Mouse (Mus musculus): Measurements from ENCODE around the gene Stab2. TPM values are rescaled to one million over a fixed set of nuclear protein-coding genes. Genes with fewer than 3 reads are reported as not detected.
A peak's percentile ranks its signal among the peaks of the same experiment; 100 is the strongest.

Stab2 gene
- polyA plus RNA-seq, 1 experiment from 2014 or later = 0.98 TPM

- H3K9me3 ChIP-seq (replicated peaks) = no peaks in the 10 kb centered on the region
- ATAC-seq (replicated peaks; ENCODE audit: insufficient number of reproducible peaks, insufficient read depth, low FRiP score, low read depth) = no peak
- WGBS = 12% methylated on average over 9 of the region's 9 CpGs
- H3K4me3 ChIP-seq = no peak overlapping the region
- 0 out of 2 replicates have a peak, but pooled peaks cover 10% of the 10 kb centered on the region for H3K27me3 ChIP-seq
- H3K4me2 ChIP-seq = no peak overlapping the region
- H3K27ac ChIP-seq = no peak overlapping the region
- no peak overlapping the region for H3K9ac ChIP-seq
- no peaks in the 10 kb centered on the region for H3K36me3 ChIP-seq
- H3K4me1 ChIP-seq (replicated peaks) = peaks cover 7% of the 10 kb centered on the region
These were observed 17.2 kb downstream of the Stab2 start for GRCm38 (mm10) chr10:86990666-86991065.

DNA sequence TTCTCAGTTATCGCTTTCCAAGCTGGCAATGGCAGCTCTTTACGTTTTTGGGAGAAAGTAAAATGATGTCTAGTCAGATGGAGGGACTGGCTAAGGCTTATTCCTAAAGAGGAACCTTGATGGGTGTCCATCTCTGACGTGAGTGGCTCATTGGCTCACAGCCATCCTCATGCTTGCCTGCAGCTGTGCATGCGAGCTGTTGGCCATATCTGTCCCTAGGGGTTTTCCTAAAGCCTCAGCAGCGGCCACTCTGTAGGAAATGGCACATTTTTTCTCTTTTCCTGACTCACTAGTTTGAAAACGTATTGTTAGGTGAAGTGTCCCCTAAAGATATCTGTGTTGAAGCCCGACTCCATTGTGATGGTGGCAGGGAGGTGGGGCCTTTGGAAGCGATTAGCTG is 18.0 kb downstream of the Stab2 start:
- no peak overlapping the region for H3K27ac ChIP-seq
- H3K4me2 ChIP-seq = no peak overlapping the region
- H3K9ac ChIP-seq = no peak overlapping the region
- peaks cover 7% of the 10 kb centered on the region for H3K4me1 ChIP-seq (replicated peaks)
- ATAC-seq (replicated peaks; ENCODE audit: insufficient number of reproducible peaks, insufficient read depth, low FRiP score, low read depth) = no peak
- H3K27me3 ChIP-seq = 0 out of 2 replicates have a peak, but pooled peaks cover 10% of the 10 kb centered on the region
- 43% methylated on average over 8 of the region's 8 CpGs for WGBS
- no peaks in the 10 kb centered on the region for H3K36me3 ChIP-seq
- no peaks in the 10 kb centered on the region for H3K9me3 ChIP-seq (replicated peaks)
- no peak overlapping the region for H3K4me3 ChIP-seq

- Histone ChIP-seq H3K4me3 (no peak overlapping the region), H3K36me3 (no peaks in the 10 kb centered on the region), H3K4me1 (replicated peaks) (peaks cover 6% of the 10 kb centered on the region), H3K27me3 (no peaks in the 10 kb centered on the region; the same call in 1 of the 2 replicates), H3K4me2 (no peak overlapping the region), H3K9me3 (replicated peaks) (no peaks in the 10 kb centered on the region), H3K9ac (no peak overlapping the region), H3K27ac (no peak overlapping the region)
- WGBS = 83% methylated on average over 5 of the region's 5 CpGs
- no peak for ATAC-seq (replicated peaks; ENCODE audit: insufficient number of reproducible peaks, insufficient read depth, low FRiP score, low read depth)
These were observed 31.7 kb downstream of the Stab2 start for GRCm38 (mm10) chr10:86976001-86976726.

GRCm38 (mm10) chr10:86973276-86973675 is 34.5 kb downstream of the Stab2 start:
- peaks cover 6% of the 10 kb centered on the region for H3K27me3 ChIP-seq

DNA sequence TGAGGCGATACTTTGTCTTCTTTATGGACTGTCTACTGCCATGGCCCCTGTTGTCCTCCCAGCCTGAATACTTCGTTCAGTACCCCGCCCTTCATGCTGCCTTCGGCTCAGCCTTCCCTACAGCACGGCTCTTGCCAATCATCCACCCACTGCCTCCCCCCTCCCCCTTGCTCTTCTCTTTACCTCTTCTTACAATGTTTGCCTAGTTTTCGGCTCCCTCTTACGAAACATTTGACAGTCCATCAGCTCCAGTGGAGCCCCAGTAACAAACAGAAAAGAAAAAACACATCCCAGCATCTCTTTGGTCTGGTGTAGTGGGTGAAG is 35.4 kb downstream of the Stab2 start:
- H3K27ac ChIP-seq = no peak overlapping the region
- no peak for ATAC-seq (replicated peaks; ENCODE audit: insufficient number of reproducible peaks, insufficient read depth, low FRiP score, low read depth)
- peak overlapping the region; percentile 33; the same call in 1 of the 2 replicates for H3K4me3 ChIP-seq
- H3K4me2 ChIP-seq = peak overlapping the region; percentile 54
- H3K27me3 ChIP-seq = peaks cover 10% of the 10 kb centered on the region
- H3K9me3 ChIP-seq (replicated peaks) = no peaks in the 10 kb centered on the region
- no peaks in the 10 kb centered on the region for H3K36me3 ChIP-seq
- peaks cover 6% of the 10 kb centered on the region for H3K4me1 ChIP-seq (replicated peaks)
- no peak overlapping the region for H3K9ac ChIP-seq
- 40% methylated on average over 7 of the region's 7 CpGs for WGBS

More at GRCm38 (mm10) chr10:86973276-86973675, 34.5 kb downstream of the Stab2 start:
- ATAC-seq (replicated peaks; ENCODE audit: insufficient number of reproducible peaks, insufficient read depth, low FRiP score, low read depth) = no peak
- no peaks in the 10 kb centered on the region for H3K36me3 ChIP-seq
- H3K27ac ChIP-seq = peak overlapping the region; percentile 21; the same call in 1 of the 2 replicates
- H3K4me1 ChIP-seq (replicated peaks) = peaks cover 6% of the 10 kb centered on the region
- no peak overlapping the region for H3K4me2 ChIP-seq
- no peak overlapping the region for H3K4me3 ChIP-seq
- no peaks in the 10 kb centered on the region for H3K9me3 ChIP-seq (replicated peaks)
- 63% methylated on average over 5 of the region's 5 CpGs for WGBS
- H3K9ac ChIP-seq = no peak overlapping the region

GRCm38 (mm10) chr10:86971680-86972502 is 35.9 kb downstream of the Stab2 start:
- peak overlapping the region; percentile 33 for H3K4me3 ChIP-seq
- H3K36me3 ChIP-seq = no peaks in the 10 kb centered on the region
- no peak overlapping the region for H3K27ac ChIP-seq
- ATAC-seq (replicated peaks; ENCODE audit: insufficient number of reproducible peaks, insufficient read depth, low FRiP score, low read depth) = no peak; the same call in 1 of the 2 replicates
- peak overlapping the region; percentile 54 for H3K4me2 ChIP-seq
- 26% methylated on average over 13 of the region's 13 CpGs for WGBS
- H3K9me3 ChIP-seq (replicated peaks) = no peaks in the 10 kb centered on the region
- peaks cover 6% of the 10 kb centered on the region for H3K4me1 ChIP-seq (replicated peaks)
- peaks cover 10% of the 10 kb centered on the region for H3K27me3 ChIP-seq
- H3K9ac ChIP-seq = no peak overlapping the region

DNA sequence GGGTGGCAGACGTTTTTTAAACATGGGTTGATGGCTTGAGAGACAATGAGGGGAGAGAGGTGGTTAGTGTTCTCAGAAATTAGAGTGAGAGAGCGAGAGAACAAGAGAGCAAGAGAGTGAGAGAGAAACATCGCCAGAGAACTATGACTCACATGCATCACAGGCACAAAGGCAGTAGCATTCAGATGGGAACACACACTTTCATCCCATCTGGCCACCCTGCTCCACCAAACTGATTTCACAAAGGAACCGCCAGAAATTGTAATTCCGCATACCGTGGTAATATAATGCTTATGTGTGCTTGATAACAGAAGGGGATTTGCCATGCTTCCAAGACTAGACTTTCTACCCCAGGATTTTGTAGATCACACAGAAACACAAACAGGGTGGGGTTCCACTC is 38.5 kb downstream of the Stab2 start:
- H3K27ac ChIP-seq = no peak overlapping the region
- H3K9me3 ChIP-seq (replicated peaks) = no peaks in the 10 kb centered on the region
- no peak for ATAC-seq (replicated peaks; ENCODE audit: insufficient number of reproducible peaks, insufficient read depth, low FRiP score, low read depth)
- 74% methylated on average over 6 of the region's 6 CpGs for WGBS
- H3K4me3 ChIP-seq = no peak overlapping the region
- H3K9ac ChIP-seq = no peak overlapping the region
- peaks cover 13% of the 10 kb centered on the region for H3K27me3 ChIP-seq
- no peak overlapping the region for H3K4me2 ChIP-seq
- no peaks in the 10 kb centered on the region for H3K36me3 ChIP-seq
- H3K4me1 ChIP-seq (replicated peaks) = peaks cover 6% of the 10 kb centered on the region

DNA sequence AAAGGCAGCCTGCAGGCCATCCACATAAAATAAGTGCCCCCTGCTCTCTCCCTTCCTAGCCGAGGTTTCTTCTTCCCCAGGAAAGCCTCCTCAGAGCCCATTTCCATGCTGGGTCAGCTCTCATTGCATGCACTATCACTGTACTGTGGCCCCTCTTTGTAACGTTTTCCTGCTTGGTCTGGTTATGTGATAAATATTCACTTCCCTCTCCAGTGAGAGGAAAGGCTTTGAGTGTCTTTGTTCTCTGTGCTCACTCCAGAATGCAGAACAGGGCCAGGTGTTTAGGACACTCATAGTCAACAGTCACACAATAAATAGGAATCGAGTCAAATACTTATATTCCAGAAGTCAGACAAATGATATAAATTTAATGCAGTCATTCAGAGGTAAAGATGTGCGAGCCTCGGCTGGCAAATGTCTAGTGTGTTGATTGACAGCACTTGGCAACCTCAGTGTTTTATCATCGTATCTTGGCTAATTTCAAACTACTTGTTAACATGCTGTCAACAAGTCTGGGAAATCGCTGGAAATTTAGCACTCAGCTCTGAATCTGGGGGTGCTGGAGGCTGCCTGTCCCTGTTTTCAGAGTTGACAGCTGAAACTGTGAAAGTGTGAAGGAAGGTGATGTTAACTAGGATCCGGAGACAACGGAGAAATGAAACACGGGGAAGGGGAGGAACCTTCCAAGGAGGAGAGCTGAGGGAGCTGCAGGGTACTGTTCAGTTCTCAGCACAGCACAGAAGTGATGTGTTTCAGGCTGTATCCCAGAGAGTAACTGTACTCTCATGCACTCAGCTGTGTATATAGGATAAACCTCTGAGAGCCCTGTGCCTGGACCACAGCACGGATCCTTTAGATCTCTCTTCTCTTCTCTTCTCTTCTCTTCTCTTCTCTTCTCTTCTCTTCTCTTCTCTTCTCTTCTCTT is 46.0 kb downstream of the Stab2 start:
- H3K4me1 ChIP-seq (replicated peaks) = peaks cover 4% of the 10 kb centered on the region; the same call in 1 of the 2 replicates
- H3K4me2 ChIP-seq = peak overlapping the region; percentile 30; the same call in 1 of the 2 replicates
- no peak overlapping the region for H3K27ac ChIP-seq
- no peak for ATAC-seq (replicated peaks; ENCODE audit: insufficient number of reproducible peaks, insufficient read depth, low FRiP score, low read depth)
- WGBS = 24% methylated on average over 11 of the region's 11 CpGs
- H3K9me3 ChIP-seq (replicated peaks) = no peaks in the 10 kb centered on the region
- H3K27me3 ChIP-seq = peaks cover 48% of the 10 kb centered on the region
- H3K9ac ChIP-seq = no peak overlapping the region
- H3K4me3 ChIP-seq = no peak overlapping the region
- H3K36me3 ChIP-seq = no peaks in the 10 kb centered on the region

DNA sequence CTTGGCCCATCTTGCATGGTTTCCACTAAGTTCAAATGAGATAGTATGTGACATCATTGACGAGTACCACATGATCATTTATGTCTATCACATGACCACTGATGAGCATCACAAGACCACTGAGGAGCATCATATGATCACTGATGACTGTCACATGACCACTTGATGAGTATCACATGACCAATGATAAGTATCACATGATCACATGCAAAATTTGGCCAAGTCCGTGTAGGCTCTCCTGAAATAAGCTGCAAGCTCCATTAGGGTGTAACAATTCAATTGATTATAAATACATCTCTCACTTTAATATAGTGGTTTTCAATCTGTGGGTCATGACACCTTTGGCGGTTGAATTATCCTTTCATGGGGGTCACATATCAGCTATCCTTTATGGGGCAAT is 52.5 kb downstream of the Stab2 start:
- Histone ChIP-seq H3K27me3 (peaks cover 32% of the 10 kb centered on the region), H3K9ac (no peak overlapping the region), H3K36me3 (no peaks in the 10 kb centered on the region), H3K9me3 (replicated peaks) (no peaks in the 10 kb centered on the region), H3K4me2 (no peak overlapping the region), H3K4me1 (replicated peaks) (no peaks in the 10 kb centered on the region), H3K27ac (no peak overlapping the region), H3K4me3 (no peak overlapping the region)
- 84% methylated on average over 3 of the region's 3 CpGs for WGBS
- ATAC-seq (replicated peaks; ENCODE audit: insufficient number of reproducible peaks, insufficient read depth, low FRiP score, low read depth) = no peak

- no peak for ATAC-seq (replicated peaks; ENCODE audit: insufficient number of reproducible peaks, insufficient read depth, low FRiP score, low read depth)
- Histone ChIP-seq H3K9ac (no peak overlapping the region), H3K27ac (no peak overlapping the region), H3K27me3 (peaks cover 9% of the 10 kb centered on the region; the same call in 1 of the 2 replicates), H3K4me2 (no peak overlapping the region), H3K4me3 (no peak overlapping the region), H3K4me1 (replicated peaks) (no peaks in the 10 kb centered on the region), H3K36me3 (no peaks in the 10 kb centered on the region), H3K9me3 (replicated peaks) (no peaks in the 10 kb centered on the region)
- WGBS = 50% methylated on average over 1 of the region's 1 CpGs
These were observed 55.1 kb downstream of the Stab2 start for GRCm38 (mm10) chr10:86952696-86953095.

DNA sequence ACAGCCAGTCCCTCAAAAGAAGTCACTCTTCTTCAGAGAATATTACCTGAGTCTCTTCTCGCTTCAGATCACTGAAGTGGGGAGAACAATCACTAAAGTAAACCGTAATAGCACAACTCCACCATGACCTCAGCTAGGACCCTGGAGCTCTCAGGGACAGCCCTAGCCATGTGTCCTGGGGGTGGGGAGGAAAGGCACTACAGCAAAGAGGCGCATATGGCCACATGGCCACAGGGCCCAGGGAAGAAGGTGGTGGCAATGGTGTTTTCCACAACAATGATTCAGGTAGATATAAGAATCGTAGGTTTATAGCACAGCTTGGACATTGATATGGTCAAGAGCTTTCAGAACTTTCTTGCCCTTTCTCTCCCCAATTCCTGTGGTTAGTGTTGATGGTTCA is 57.0 kb downstream of the Stab2 start:
- Histone ChIP-seq H3K9me3 (replicated peaks) (no peaks in the 10 kb centered on the region), H3K27me3 (no peaks in the 10 kb centered on the region; the same call in 1 of the 2 replicates), H3K36me3 (no peaks in the 10 kb centered on the region), H3K4me2 (no peak overlapping the region), H3K4me1 (replicated peaks) (0 out of 2 replicates have a peak, but pooled peaks cover 4% of the 10 kb centered on the region), H3K9ac (no peak overlapping the region), H3K27ac (no peak overlapping the region), H3K4me3 (no peak overlapping the region)
- 87% methylated on average over 4 of the region's 4 CpGs for WGBS
- ATAC-seq (replicated peaks; ENCODE audit: insufficient number of reproducible peaks, insufficient read depth, low FRiP score, low read depth) = no peak
